ENCODE assay signal across 8 mouse cellular contexts in genomic region chrX:12133178-12133835, GRCm38 (mm10). TPM values are rescaled to one million over a fixed set of nuclear protein-coding genes. Genes with fewer than 3 reads are reported as not detected.
DNase-seq lines count a peak whose midpoint lies in the region; ATAC-seq and TF ChIP-seq lines count a peak whose summit lies in the region.

No protein-coding gene starts in this region.

- H3K4me1 ChIP-seq in bone marrow macrophage, adult 2 months (ENCODE audit: control insufficient read depth, insufficient read depth, low read length): peaks cover 7% of the 10 kb centered on the region
- H3K4me1 ChIP-seq in midbrain, embryonic 11.5 days (ENCODE audit: control insufficient read depth, insufficient read depth, low read length): peaks cover 31% of the 10 kb centered on the region

- peak overlapping the region; percentile 38 for H3K9ac ChIP-seq in midbrain, embryonic 11.5 days (ENCODE audit: low read length)

- H3K4me2 ChIP-seq in midbrain, embryonic 11.5 days: peak overlapping the region; percentile 52

- 1% methylated on average over 46 of the region's 49 CpGs for WGBS in midbrain, embryonic 11.5 days

- peaks cover 84% of the 10 kb centered on the region for H3K27me3 ChIP-seq in midbrain, embryonic 11.5 days (ENCODE audit: control insufficient read depth, insufficient read depth, low read length)

- no peaks in the 10 kb centered on the region for H3K36me3 ChIP-seq in midbrain, embryonic 11.5 days (ENCODE audit: control insufficient read depth, insufficient read depth, low read length)

- peak; percentile 33 for ATAC-seq in midbrain, embryonic 11.5 days (ENCODE audit: low FRiP score)
- no peak for ATAC-seq in granulocyte monocyte progenitor cell, adult 5-6 weeks (replicated peaks; ENCODE audit: poor library complexity, severe bottlenecking)

- H3K27ac ChIP-seq in bone marrow macrophage, adult 2 months (ENCODE audit: insufficient read depth, low read depth, low read length): no peak overlapping the region
- H3K27ac ChIP-seq in midbrain, embryonic 11.5 days (ENCODE audit: low read depth, low read length): no peak overlapping the region; the same call in 1 of the 2 replicates

- peak; percentile 96 for DNase-seq in heart, adult 11 months
- DNase-seq in heart, adult 8-10 months (ENCODE audit: low spot score): no peak
- peak; percentile 39 to 46 for DNase-seq in heart, adult 9 months (ENCODE audit: low spot score in 2 of 2)
- peak; percentile 67 for DNase-seq in kidney, postnatal 14 days
- peak; percentile 95 for DNase-seq in midbrain, embryonic 11.5 days (ENCODE audit: low spot score, missing footprints)
- peak; percentile 54 for DNase-seq in thymus, postnatal 14 days

- no peaks in the 10 kb centered on the region for H3K9me3 ChIP-seq in midbrain, embryonic 11.5 days (ENCODE audit: control insufficient read depth, low read length)

- H3K4me3 ChIP-seq in bone marrow macrophage, adult 2 months (ENCODE audit: insufficient read depth, low read length): peak overlapping the region; percentile 40
- peak overlapping the region; percentile 20 for H3K4me3 ChIP-seq in midbrain, embryonic 11.5 days (ENCODE audit: low read depth, low read length)

- TF ChIP-seq CTCF in bone marrow macrophage, adult 2 months (IDR thresholded peaks at IDR 0.05; ENCODE audit: low read depth, low read length): no peak

- TF ChIP-seq POLR2A in bone marrow macrophage, adult 2 months (IDR thresholded peaks at IDR 0.05; ENCODE audit: borderline replicate concordance, low read depth, low read length): no peak

RNA-seq across cellular contexts. Expression of gene Bcor, which starts 26.8 kb away (rescaled TPM):
- total RNA-seq in heart, adult 8-10 months (2022): 10 to 100 TPM; 18.7 to 23.4 (median 20.5) TPM
- 9.8 and 11.4 TPM in 2 replicates for polyA plus RNA-seq in bone marrow macrophage, adult 2 months (2012; ENCODE audit: insufficient read depth, insufficient read length, missing spikeins)
- 26.3 and 27.7 TPM in 2 replicates for polyA plus RNA-seq in midbrain, embryonic 11.5 days (2014; fragmentation: Nextera tagmentation; extraction: Ambion mirVana)
- total RNA-seq in granulocyte monocyte progenitor cell, adult 5-6 weeks (2014; fragmentation: Nextera tagmentation): 36.0 and 55.0 TPM in 2 replicates
- total RNA-seq in granulocyte monocyte progenitor cell, adult 5-6 weeks (2017): 30.6 and 32.7 TPM in 2 replicates
